Mouse (Mus musculus): ENCODE results near the gene Acvr2a. TPM values are rescaled to one million over a fixed set of nuclear protein-coding genes. Genes with fewer than 3 reads are reported as not detected.
"Not testable (repeated sequence)": the region's sequence is repeated elsewhere in the genome, so short reads cannot be mapped to it uniquely, and the experiment has no call there.

The Acvr2a gene
- polyA plus RNA-seq, 1 experiment from 2014 or later = 19.6 TPM

DNA sequence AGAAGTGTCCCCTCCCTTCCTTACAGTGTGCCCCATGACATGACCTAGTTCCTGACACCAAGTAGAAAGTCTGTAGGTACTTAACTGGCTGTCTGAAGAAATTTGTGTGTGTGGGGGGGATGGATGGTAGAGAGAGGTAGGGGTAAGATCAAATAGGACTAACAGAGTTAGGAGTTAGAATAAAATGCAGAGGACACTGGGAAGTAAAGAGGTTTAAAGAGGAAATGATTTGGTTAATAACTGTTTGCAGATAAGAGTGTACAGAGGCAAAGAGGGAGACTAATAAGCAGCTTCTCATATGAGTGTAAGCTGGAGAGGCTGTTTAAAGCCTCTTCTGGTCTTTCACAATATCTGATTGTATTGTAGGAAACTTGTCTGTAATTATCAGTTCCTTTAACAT is 12.5 kb downstream of the Acvr2a start:
- H3K4me3 ChIP-seq = no peak overlapping the region
- no peaks in the 10 kb centered on the region for H3K9me3 ChIP-seq
- no peak overlapping the region for H3K27ac ChIP-seq
- 0 out of 2 replicates have a peak, but pooled peaks cover 4% of the 10 kb centered on the region for H3K4me1 ChIP-seq
- no peaks in the 10 kb centered on the region for H3K36me3 ChIP-seq (replicated peaks)
- no peak for DNase-seq (ENCODE audit: extremely low spot score, low spot score)
- H3K27me3 ChIP-seq (ENCODE audit: poor library complexity, severe bottlenecking) = no peaks in the 10 kb centered on the region

GRCm38 (mm10) chr2:48830492-48830891 is 16.6 kb downstream of the Acvr2a start:
- WGBS = 91% methylated on average over 2 of the region's 2 CpGs
- H3K4me3 ChIP-seq = no peak overlapping the region
- no peak overlapping the region for H3K27ac ChIP-seq
- H3K36me3 ChIP-seq (replicated peaks) = no peaks in the 10 kb centered on the region
- no peaks in the 10 kb centered on the region for H3K9me3 ChIP-seq
- peaks cover 9% of the 10 kb centered on the region for H3K4me1 ChIP-seq
- DNase-seq (ENCODE audit: extremely low spot score, low spot score) = no peak
- H3K27me3 ChIP-seq (ENCODE audit: poor library complexity, severe bottlenecking) = no peaks in the 10 kb centered on the region

DNA sequence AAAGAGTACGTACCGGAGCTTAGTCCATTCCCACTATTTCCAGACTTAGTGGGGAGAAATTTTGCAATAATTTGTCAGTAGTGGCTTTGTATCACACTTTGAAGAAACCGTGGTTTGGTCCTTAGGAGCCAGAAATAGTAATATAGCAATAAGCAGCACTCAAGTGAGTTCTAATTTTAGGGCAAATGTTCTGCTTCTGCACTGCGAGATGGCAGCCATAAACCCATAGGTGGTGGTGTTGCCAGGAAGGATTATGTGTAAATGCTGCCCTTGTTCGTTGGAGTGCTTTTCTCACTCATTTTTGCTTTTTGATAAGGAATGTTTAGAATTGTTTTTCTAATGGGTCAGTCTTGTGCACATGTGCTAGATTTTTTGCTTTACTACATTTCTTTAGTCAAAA is 18.4 kb downstream of the Acvr2a start:
- Histone ChIP-seq H3K27ac (no peak overlapping the region), H3K9me3 (no peaks in the 10 kb centered on the region), H3K36me3 (replicated peaks) (no peaks in the 10 kb centered on the region), H3K4me3 (no peak overlapping the region), H3K4me1 (peaks cover 5% of the 10 kb centered on the region), H3K27me3 (ENCODE audit: poor library complexity, severe bottlenecking) (no peaks in the 10 kb centered on the region)
- DNase-seq (ENCODE audit: extremely low spot score, low spot score) = no peak
- WGBS = 91% methylated on average over 5 of the region's 5 CpGs

- no peak overlapping the region for H3K4me3 ChIP-seq
- H3K27me3 ChIP-seq (ENCODE audit: poor library complexity, severe bottlenecking) = no peaks in the 10 kb centered on the region
- WGBS = 70% methylated on average over 3 of the region's 3 CpGs
These were observed 20.1 kb downstream of the Acvr2a start for GRCm38 (mm10) chr2:48833884-48834450.

GRCm38 (mm10) chr2:48841611-48842470 is 27.9 kb downstream of the Acvr2a start:
- no peak for DNase-seq (ENCODE audit: extremely low spot score, low spot score)
- Histone ChIP-seq H3K9me3 (no peaks in the 10 kb centered on the region), H3K4me3 (no peak overlapping the region), H3K27me3 (ENCODE audit: poor library complexity, severe bottlenecking) (no peaks in the 10 kb centered on the region), H3K36me3 (replicated peaks) (0 out of 2 replicates have a peak, but pooled peaks cover 4% of the 10 kb centered on the region), H3K27ac (no peak overlapping the region), H3K4me1 (no peaks in the 10 kb centered on the region)
- 89% methylated on average over 3 of the region's 3 CpGs for WGBS

More at GRCm38 (mm10) chr2:48833884-48834450, 20.1 kb downstream of the Acvr2a start:
- DNase-seq (ENCODE audit: extremely low spot score, low spot score) = no peak
- Histone ChIP-seq H3K27ac (no peak overlapping the region), H3K4me1 (peaks cover 5% of the 10 kb centered on the region), H3K9me3 (no peaks in the 10 kb centered on the region), H3K36me3 (replicated peaks) (no peaks in the 10 kb centered on the region)

GRCm38 (mm10) chr2:48846689-48847398 is 32.9 kb downstream of the Acvr2a start:
- Histone ChIP-seq H3K9me3 (peaks cover 1% of the 10 kb centered on the region; the same call in 1 of the 2 replicates), H3K27ac (no peak overlapping the region), H3K4me1 (no peaks in the 10 kb centered on the region), H3K4me3 (no peak overlapping the region), H3K27me3 (ENCODE audit: poor library complexity, severe bottlenecking) (no peaks in the 10 kb centered on the region), H3K36me3 (replicated peaks) (peaks cover 4% of the 10 kb centered on the region; the same call in 1 of the 2 replicates)
- WGBS = 86% methylated on average over 2 of the region's 2 CpGs
- no peak for DNase-seq (ENCODE audit: extremely low spot score, low spot score)

DNA sequence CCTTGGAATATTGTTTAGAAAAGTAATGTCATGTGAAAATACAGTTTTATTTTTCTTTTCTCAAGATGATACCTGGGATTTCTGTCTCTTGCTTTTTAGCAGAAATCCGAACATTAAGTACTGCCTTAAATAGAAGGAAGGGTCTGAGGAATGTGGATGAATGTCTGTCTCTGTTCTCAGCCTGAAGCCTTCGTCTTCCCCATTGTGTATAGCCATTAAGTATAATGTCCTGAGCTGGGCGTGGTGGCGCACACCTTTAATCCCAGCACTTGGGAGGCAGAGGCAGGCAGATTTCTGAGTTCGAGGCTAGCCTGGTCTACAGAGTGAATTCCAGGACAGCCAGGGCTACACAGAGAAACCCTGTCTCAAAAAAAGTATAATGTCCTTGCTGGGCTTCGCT is 51.7 kb downstream of the Acvr2a start:
- WGBS = 94% methylated on average over 6 of the region's 6 CpGs
- H3K27ac ChIP-seq; H3K27me3 ChIP-seq (ENCODE audit: poor library complexity, severe bottlenecking); DNase-seq (ENCODE audit: extremely low spot score, low spot score); H3K9me3 ChIP-seq; H3K36me3 ChIP-seq (replicated peaks); H3K4me1 ChIP-seq; H3K4me3 ChIP-seq: not testable (repeated sequence)

- WGBS = 91% methylated on average over 5 of the region's 5 CpGs
- Histone ChIP-seq H3K4me3 (no peak overlapping the region), H3K4me1 (peaks cover 8% of the 10 kb centered on the region), H3K9me3 (no peaks in the 10 kb centered on the region), H3K27ac (no peak overlapping the region), H3K27me3 (ENCODE audit: poor library complexity, severe bottlenecking) (no peaks in the 10 kb centered on the region), H3K36me3 (replicated peaks) (peaks cover 11% of the 10 kb centered on the region)
- DNase-seq (ENCODE audit: extremely low spot score, low spot score) = no peak
These were observed 54.4 kb downstream of the Acvr2a start for GRCm38 (mm10) chr2:48868199-48868913.

DNA sequence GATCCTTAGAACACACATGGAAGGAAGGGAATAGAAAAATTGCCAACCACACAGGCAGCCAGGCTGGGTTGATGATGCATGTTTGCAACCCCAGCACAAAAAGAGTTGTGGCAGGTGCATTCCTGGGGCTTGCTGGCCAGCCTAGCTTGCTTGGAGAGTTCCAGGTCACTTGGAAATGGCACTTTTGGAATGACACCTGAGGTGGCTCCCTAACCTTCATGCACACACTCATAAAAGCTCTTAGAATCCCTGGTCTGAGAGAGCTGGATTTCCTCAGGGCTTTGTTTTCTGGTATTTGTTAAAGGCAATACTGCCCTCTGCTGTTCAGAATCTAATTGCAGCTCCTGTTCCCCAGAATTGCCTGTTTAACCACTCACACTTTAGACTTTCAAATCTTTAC is 72.0 kb downstream of the Acvr2a start:
- DNase-seq (ENCODE audit: extremely low spot score, low spot score) = peak; percentile 20
- peaks cover 6% of the 10 kb centered on the region; the same call in 1 of the 2 replicates for H3K36me3 ChIP-seq (replicated peaks)
- no peaks in the 10 kb centered on the region for H3K27me3 ChIP-seq (ENCODE audit: poor library complexity, severe bottlenecking)
- H3K4me3 ChIP-seq = no peak overlapping the region
- H3K27ac ChIP-seq = peak overlapping the region; percentile 65; the same call in 1 of the 2 replicates
- peaks cover 3% of the 10 kb centered on the region for H3K4me1 ChIP-seq
- no peaks in the 10 kb centered on the region for H3K9me3 ChIP-seq

DNA sequence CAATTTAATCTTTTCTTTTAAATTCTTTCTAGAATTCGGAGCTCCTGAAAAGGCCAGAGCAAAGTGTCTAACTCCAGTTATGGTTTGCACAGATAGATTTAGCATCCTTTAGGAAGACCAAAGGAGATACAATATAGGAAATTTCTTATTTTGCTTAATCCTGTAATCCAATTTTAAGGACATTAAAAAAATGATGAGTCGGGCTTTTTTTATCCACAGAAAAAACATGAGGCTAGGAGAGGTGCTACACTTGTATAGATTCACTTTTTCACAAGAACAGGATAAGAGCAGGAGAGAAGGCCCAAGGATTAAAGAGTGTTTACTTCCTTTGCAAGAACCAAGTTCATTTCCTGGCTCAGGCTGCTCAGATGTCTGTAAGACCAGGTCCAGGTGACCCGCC is 81.3 kb downstream of the Acvr2a start:
- 95% methylated on average over 3 of the region's 3 CpGs for WGBS
- no peak for DNase-seq (ENCODE audit: extremely low spot score, low spot score)

DNA sequence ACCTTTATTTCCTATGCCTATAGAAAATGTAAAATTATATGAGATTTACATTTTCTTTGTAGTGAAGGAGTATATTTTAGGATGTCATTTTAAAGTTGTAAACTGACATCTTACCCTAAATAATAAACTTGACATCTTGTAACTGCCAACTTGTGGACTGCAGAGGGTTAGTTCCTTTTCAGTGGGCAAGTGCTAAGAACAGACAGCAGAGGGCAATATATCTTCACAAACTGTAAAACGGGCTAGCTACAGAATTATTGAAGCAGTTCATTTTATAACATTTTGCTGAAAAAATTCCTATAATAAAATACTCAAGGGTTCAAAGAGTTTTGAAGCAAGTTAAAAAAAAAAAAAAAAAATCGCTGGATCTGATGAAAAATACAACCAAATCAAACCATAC is 95.0 kb downstream of the Acvr2a start:
- DNase-seq (ENCODE audit: extremely low spot score, low spot score) = no peak
- no peaks in the 10 kb centered on the region for H3K9me3 ChIP-seq
- no peaks in the 10 kb centered on the region for H3K4me1 ChIP-seq
- H3K27me3 ChIP-seq (ENCODE audit: poor library complexity, severe bottlenecking) = no peaks in the 10 kb centered on the region
- H3K4me3 ChIP-seq = no peak overlapping the region
- peaks cover 74% of the 10 kb centered on the region for H3K36me3 ChIP-seq (replicated peaks)
- 81% methylated on average over 2 of the region's 2 CpGs for WGBS
- H3K27ac ChIP-seq = no peak overlapping the region

More for the DNA sequence above, 81.3 kb downstream of the Acvr2a start:
- Histone ChIP-seq H3K4me1 (no peaks in the 10 kb centered on the region), H3K27me3 (ENCODE audit: poor library complexity, severe bottlenecking) (no peaks in the 10 kb centered on the region), H3K4me3 (no peak overlapping the region), H3K9me3 (no peaks in the 10 kb centered on the region), H3K36me3 (replicated peaks) (peaks cover 54% of the 10 kb centered on the region), H3K27ac (no peak overlapping the region)

- no peak overlapping the region for H3K27ac ChIP-seq
- no peaks in the 10 kb centered on the region for H3K27me3 ChIP-seq (ENCODE audit: poor library complexity, severe bottlenecking)
- DNase-seq (ENCODE audit: extremely low spot score, low spot score) = no peak
- peaks cover 80% of the 10 kb centered on the region for H3K36me3 ChIP-seq (replicated peaks)
- WGBS = 79% methylated on average over 1 of the region's 1 CpGs
- H3K9me3 ChIP-seq = no peaks in the 10 kb centered on the region
- no peaks in the 10 kb centered on the region for H3K4me1 ChIP-seq
- H3K4me3 ChIP-seq = no peak overlapping the region
These were observed 100.3 kb downstream of the Acvr2a start for GRCm38 (mm10) chr2:48914185-48914584.
